Mouse (Mus musculus): ENCODE measurements around the gene Tdo2.

DNA sequence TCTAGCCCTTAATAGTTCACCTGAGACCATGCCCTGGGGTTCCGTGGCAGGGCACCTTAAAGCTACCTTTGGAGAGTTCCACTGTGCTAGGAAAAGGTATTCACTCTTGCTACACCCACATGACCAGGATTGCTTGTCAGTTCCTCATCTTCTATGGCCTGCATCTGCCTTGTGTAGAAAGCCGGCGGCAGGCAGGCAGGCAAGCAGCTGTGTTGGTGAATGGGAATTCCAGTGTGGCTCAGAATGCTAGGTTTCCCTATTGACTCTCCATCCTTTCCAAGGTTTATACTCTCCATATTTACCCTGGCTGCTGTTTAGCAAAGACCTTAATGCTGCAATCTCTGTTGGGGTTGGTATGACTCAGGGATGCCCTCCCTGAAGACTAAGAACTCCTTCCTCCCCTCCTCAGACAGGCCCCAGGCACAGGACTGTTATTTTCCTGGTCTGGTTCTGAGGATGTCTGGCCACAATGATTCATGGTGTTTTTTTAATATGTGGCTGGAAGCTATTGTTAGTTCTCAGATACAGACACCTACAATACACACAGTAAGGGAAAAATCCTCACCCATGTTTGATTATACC lies 58.6 kb downstream of the Tdo2 start:
- TF ChIP-seq CTCF (conservative IDR thresholded peaks at IDR 0.05; ENCODE audit: low read length) (no peak), NANOG (IDR thresholded peaks at IDR 0.05; ENCODE audit: borderline replicate concordance, low read length) (no peak), POU5F1 (IDR thresholded peaks at IDR 0.05; ENCODE audit: borderline replicate concordance, low read length) (no peak)
